Mouse (Mus musculus) forebrain, embryonic 11.5 days (tissue): Measurements from ENCODE around the gene Zfp398. TPM values are rescaled to one million over a fixed set of nuclear protein-coding genes. Genes with fewer than 3 reads are reported as not detected.

Source experiments
- ATAC-seq: fragments of 200-750 bp; cut with Nextera tagmentation; replicated peaks from 2 replicates; pipeline ENCODE4 v1.8.0; 2017; ENCODE audit warnings: moderate TSS enrichment; ENCODE audit not compliant: low FRiP score
- DNase-seq: peaks from one replicate; pipeline ENCODE4 v3.0.0-alpha.2; 2017; ENCODE audit warnings: low spot score
- H3K27ac ChIP-seq: fragments of 300-500 bp; sonication (generic); 2 replicates; pipeline ENCODE4 v1.5.1; 2014; ENCODE audit warnings: low read depth, low read length
- H3K27me3 ChIP-seq: fragments of 300-500 bp; sonication (generic); 2 replicates; pipeline ENCODE4 v1.6.1; 2014; ENCODE audit warnings: mild to moderate bottlenecking, low read length, mixed read lengths; ENCODE audit not compliant: control insufficient read depth, insufficient read depth
- H3K36me3 ChIP-seq: fragments of 300-500 bp; sonication (generic); 2 replicates; pipeline ENCODE4 v1.6.1; 2014; ENCODE audit warnings: mild to moderate bottlenecking, low read length, moderate library complexity, mixed read lengths; ENCODE audit not compliant: control insufficient read depth, insufficient read depth
- H3K4me1 ChIP-seq: fragments of 300-500 bp; sonication (generic); replicated peaks from 2 replicates; pipeline ENCODE4 v1.6.1; 2014; ENCODE audit warnings: low read length, mixed read lengths; ENCODE audit not compliant: control insufficient read depth, insufficient read depth
- H3K4me2 ChIP-seq: fragments of 300-500 bp; sonication (generic); 2 replicates; pipeline ENCODE4 v1.6.1; 2014; ENCODE audit warnings: low read depth, mild to moderate bottlenecking, low read length, moderate library complexity, mixed read lengths; ENCODE audit not compliant: severe bottlenecking
- H3K4me3 ChIP-seq: fragments of 300-500 bp; sonication (generic); 2 replicates; pipeline ENCODE4 v1.5.1; 2014; ENCODE audit warnings: low read depth, low read length
- H3K9ac ChIP-seq: fragments of 300-500 bp; sonication (generic); 2 replicates; pipeline ENCODE4 v1.6.1; 2014; ENCODE audit warnings: low read length
- H3K9me3 ChIP-seq: fragments of 300-500 bp; sonication (generic); 2 replicates; pipeline ENCODE4 v1.6.1; 2016; ENCODE audit warnings: low read length, mixed read lengths; ENCODE audit not compliant: control insufficient read depth
- WGBS: fragments of 180-500 bp; shearing (Covaris S2); extraction: QIAGEN DNeasy Blood & Tissue Kit; methylation state at CpG from one replicate; pipeline ENCODE4 v1.1.7; 2014; 5-methylcytosine and 5-hydroxymethylcytosine counted together
- polyA plus RNA-seq: library from polyadenylated mRNA; unstranded; fragments of >200 nt; fragmentation: Nextera tagmentation; extraction: Ambion mirVana; gene quantifications from 2 replicates; pipeline ENCODE4 v1.2.1, GENCODE M21; 2014

Zfp398 gene
- polyA plus RNA-seq, 1 experiment from 2014 or later = 9.2 TPM

- 91% methylated on average over 1 of the region's 1 CpGs for WGBS
- no peaks in the 10 kb centered on the region for H3K9me3 ChIP-seq
- no peak overlapping the region for H3K4me3 ChIP-seq
- no peak overlapping the region for H3K27ac ChIP-seq
- no peak overlapping the region for H3K9ac ChIP-seq
- DNase-seq = peak; percentile 17
- no peaks in the 10 kb centered on the region for H3K27me3 ChIP-seq
- no peak overlapping the region for H3K4me2 ChIP-seq
- no peak for ATAC-seq
- H3K4me1 ChIP-seq = peaks cover 6% of the 10 kb centered on the region; the same call in 1 of the 2 replicates
- H3K36me3 ChIP-seq = no peaks in the 10 kb centered on the region; the same call in 1 of the 2 replicates
Measured at GRCm38 (mm10) chr6:47816151-47816550, 19.3 kb upstream of the Zfp398 start.

- 92% methylated on average over 8 of the region's 8 CpGs for WGBS
- no peaks in the 10 kb centered on the region for H3K4me1 ChIP-seq
- H3K27ac ChIP-seq = no peak overlapping the region
- H3K9ac ChIP-seq = no peak overlapping the region
- no peaks in the 10 kb centered on the region for H3K27me3 ChIP-seq
- no peak for ATAC-seq
- no peaks in the 10 kb centered on the region; the same call in 1 of the 2 replicates for H3K36me3 ChIP-seq
- DNase-seq = no peak
- no peak overlapping the region for H3K4me2 ChIP-seq
- H3K9me3 ChIP-seq = no peaks in the 10 kb centered on the region
- H3K4me3 ChIP-seq = no peak overlapping the region
Measured at GRCm38 (mm10) chr6:47818721-47819120, 16.7 kb upstream of the Zfp398 start.

- ATAC-seq = no peak
- H3K9ac ChIP-seq = no peak overlapping the region
Measured at GRCm38 (mm10) chr6:47819626-47820325, 15.7 kb upstream of the Zfp398 start.

GRCm38 (mm10) chr6:47821236-47821635 is 14.2 kb upstream of the Zfp398 start:
- Histone ChIP-seq H3K27ac (no peak overlapping the region), H3K4me1 (no peaks in the 10 kb centered on the region), H3K36me3 (no peaks in the 10 kb centered on the region; the same call in 1 of the 2 replicates), H3K9ac (no peak overlapping the region), H3K4me3 (no peak overlapping the region), H3K4me2 (no peak overlapping the region), H3K27me3 (no peaks in the 10 kb centered on the region), H3K9me3 (no peaks in the 10 kb centered on the region)
- WGBS = 94% methylated on average over 5 of the region's 5 CpGs
- peak; percentile 9 for DNase-seq
- ATAC-seq = no peak

More at GRCm38 (mm10) chr6:47819626-47820325, 15.7 kb upstream of the Zfp398 start:
- H3K4me1 ChIP-seq = no peaks in the 10 kb centered on the region
- H3K4me3 ChIP-seq = no peak overlapping the region
- DNase-seq = peak; percentile 30
- no peak overlapping the region for H3K27ac ChIP-seq
- H3K36me3 ChIP-seq = no peaks in the 10 kb centered on the region; the same call in 1 of the 2 replicates
- H3K4me2 ChIP-seq = no peak overlapping the region
- H3K27me3 ChIP-seq = no peaks in the 10 kb centered on the region
- 94% methylated on average over 23 of the region's 23 CpGs for WGBS
- no peaks in the 10 kb centered on the region for H3K9me3 ChIP-seq

- no peaks in the 10 kb centered on the region for H3K9me3 ChIP-seq
- DNase-seq (no peak), ATAC-seq (no peak)
- no peaks in the 10 kb centered on the region for H3K4me1 ChIP-seq
- H3K27me3 ChIP-seq = no peaks in the 10 kb centered on the region
- no peak overlapping the region for H3K4me2 ChIP-seq
- H3K9ac ChIP-seq = no peak overlapping the region
- H3K4me3 ChIP-seq = no peak overlapping the region
- H3K36me3 ChIP-seq = no peaks in the 10 kb centered on the region; the same call in 1 of the 2 replicates
- H3K27ac ChIP-seq = no peak overlapping the region
- WGBS = 90% methylated on average over 6 of the region's 6 CpGs
Measured at GRCm38 (mm10) chr6:47821776-47822175, 13.7 kb upstream of the Zfp398 start.

GRCm38 (mm10) chr6:47824241-47824640 is 11.2 kb upstream of the Zfp398 start:
- 73% methylated on average over 2 of the region's 2 CpGs for WGBS
- Histone ChIP-seq H3K36me3 (no peaks in the 10 kb centered on the region; the same call in 1 of the 2 replicates), H3K4me2 (no peak overlapping the region), H3K9ac (no peak overlapping the region), H3K4me1 (no peaks in the 10 kb centered on the region; the same call in 1 of the 2 replicates), H3K27ac (no peak overlapping the region), H3K27me3 (no peaks in the 10 kb centered on the region), H3K9me3 (no peaks in the 10 kb centered on the region), H3K4me3 (no peak overlapping the region)
- DNase-seq = peak; percentile 14
- ATAC-seq = no peak

GRCm38 (mm10) chr6:47827462-47827861 is 8.0 kb upstream of the Zfp398 start:
- WGBS = 95% methylated on average over 4 of the region's 4 CpGs
- DNase-seq = no peak
- H3K9me3 ChIP-seq = no peaks in the 10 kb centered on the region
- peaks cover 3% of the 10 kb centered on the region; the same call in 1 of the 2 replicates for H3K4me1 ChIP-seq
- ATAC-seq = no peak
- no peaks in the 10 kb centered on the region; the same call in 1 of the 2 replicates for H3K36me3 ChIP-seq
- no peak overlapping the region for H3K4me3 ChIP-seq
- H3K27ac ChIP-seq = no peak overlapping the region
- no peaks in the 10 kb centered on the region for H3K27me3 ChIP-seq
- H3K4me2 ChIP-seq = no peak overlapping the region
- H3K9ac ChIP-seq = no peak overlapping the region

GRCm38 (mm10) chr6:47828950-47829349 is 6.5 kb upstream of the Zfp398 start:
- Histone ChIP-seq H3K4me2 (peak overlapping the region; percentile 45; the same call in 1 of the 2 replicates), H3K9me3 (no peaks in the 10 kb centered on the region), H3K9ac (no peak overlapping the region), H3K36me3 (no peaks in the 10 kb centered on the region), H3K4me3 (no peak overlapping the region), H3K27ac (no peak overlapping the region), H3K27me3 (no peaks in the 10 kb centered on the region), H3K4me1 (peaks cover 3% of the 10 kb centered on the region; the same call in 1 of the 2 replicates)
- DNase-seq (no peak), ATAC-seq (no peak)
- 34% methylated on average over 1 of the region's 1 CpGs for WGBS
